Mouse (Mus musculus): Measurements from ENCODE around the gene Gm364.

DNA sequence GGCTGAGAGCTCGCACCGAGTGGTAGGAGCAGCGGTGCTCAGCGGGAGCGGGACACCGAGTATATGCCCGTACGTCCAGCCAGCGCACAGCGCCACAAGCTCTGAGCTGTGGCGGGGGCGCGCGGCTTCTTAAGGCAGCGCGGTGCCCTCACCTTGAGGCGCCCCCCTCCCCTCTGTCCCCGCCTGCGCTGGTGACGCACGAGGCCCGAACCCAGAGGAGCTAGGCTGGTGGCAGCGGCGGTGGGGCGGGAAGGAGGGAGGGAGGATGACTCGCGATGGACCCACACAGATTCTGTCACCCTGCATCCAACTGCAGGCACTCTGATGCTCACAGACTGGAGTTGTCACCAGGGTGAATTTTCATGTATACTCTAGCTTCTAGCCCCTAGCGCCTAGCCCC, 94.7 kb downstream of the Gm364 start, which contains the start of gene Gpr101:
- TF ChIP-seq CTCF (IDR thresholded peaks at IDR 0.05) = no peak
- no peak for TF ChIP-seq EP300 (IDR thresholded peaks at IDR 0.05)

Measured in lung, postnatal 0 days (tissue).